Mouse (Mus musculus) cerebral cortex, adult 2 months (tissue): ENCODE data around the gene Fam129b.

Experiments used
- WGBS: fragments of 180-500 bp; shearing (Covaris S2); methylation state at CpG from one replicate; pipeline ENCODE4 v1.1.7; 2018; 5-methylcytosine and 5-hydroxymethylcytosine counted together

Gene Fam129b

GRCm38 (mm10) chr2:32875675-32876489 lies at the start of gene Fam129b:
Fam129b (plus strand) TSS chr2:32876114.
- WGBS = 1% methylated on average over 68 of the region's 68 CpGs

GRCm38 (mm10) chr2:32828979-32829676 lies 46.8 kb upstream of the Fam129b start:
- 48% methylated on average over 11 of the region's 11 CpGs for WGBS

GRCm38 (mm10) chr2:32834496-32834895 lies 41.4 kb upstream of the Fam129b start:
- WGBS = 30% methylated on average over 7 of the region's 7 CpGs

GRCm38 (mm10) chr2:32838147-32838884 lies 37.6 kb upstream of the Fam129b start:
- 52% methylated on average over 9 of the region's 9 CpGs for WGBS

- WGBS = 30% methylated on average over 2 of the region's 2 CpGs
Observed at GRCm38 (mm10) chr2:32839261-32839660, 36.7 kb upstream of the Fam129b start.

- 57% methylated on average over 5 of the region's 5 CpGs for WGBS
Observed at GRCm38 (mm10) chr2:32841099-32841498, 34.8 kb upstream of the Fam129b start.

GRCm38 (mm10) chr2:32842558-32842957 lies 33.4 kb upstream of the Fam129b start:
- WGBS = 30% methylated on average over 4 of the region's 4 CpGs

GRCm38 (mm10) chr2:32845572-32846100 lies 30.3 kb upstream of the Fam129b start:
- WGBS = 6% methylated on average over 12 of the region's 12 CpGs

- WGBS = under 1% methylated on average over 33 of the region's 33 CpGs
Observed at GRCm38 (mm10) chr2:32846101-32846804, 29.7 kb upstream of the Fam129b start.

- WGBS = under 1% methylated on average over 75 of the region's 78 CpGs
Observed at GRCm38 (mm10) chr2:32846805-32847467, 29.0 kb upstream of the Fam129b start, which contains the start of gene Stxbp1. Stxbp1 (minus strand) TSS chr2:32847245.

GRCm38 (mm10) chr2:32847468-32847821 lies 28.5 kb upstream of the Fam129b start:
- 38% methylated on average over 6 of the region's 6 CpGs for WGBS

- WGBS = 2% methylated on average over 20 of the region's 20 CpGs
Observed at GRCm38 (mm10) chr2:32852156-32852555, 23.8 kb upstream of the Fam129b start.

- WGBS = 68% methylated on average over 4 of the region's 4 CpGs
Observed at GRCm38 (mm10) chr2:32853716-32854115, 22.2 kb upstream of the Fam129b start.

- WGBS = 7% methylated on average over 8 of the region's 8 CpGs
Observed at GRCm38 (mm10) chr2:32854206-32854605, 21.7 kb upstream of the Fam129b start.

- 67% methylated on average over 7 of the region's 7 CpGs for WGBS
Observed at GRCm38 (mm10) chr2:32855046-32855785, 20.7 kb upstream of the Fam129b start.

GRCm38 (mm10) chr2:32855790-32856465 lies 20.0 kb upstream of the Fam129b start:
- 44% methylated on average over 5 of the region's 5 CpGs for WGBS

- WGBS = under 1% methylated on average over 7 of the region's 7 CpGs
Observed at GRCm38 (mm10) chr2:32857584-32857983, 18.3 kb upstream of the Fam129b start.

- WGBS = 54% methylated on average over 10 of the region's 10 CpGs
Observed at GRCm38 (mm10) chr2:32859010-32859621, 16.8 kb upstream of the Fam129b start.

GRCm38 (mm10) chr2:32859622-32860012 lies 16.3 kb upstream of the Fam129b start:
- 71% methylated on average over 5 of the region's 5 CpGs for WGBS
